Mouse (Mus musculus) E14TG2a.4 (cell line): ENCODE measurements around the gene Chmp4b.

Experiments
- CTCF ChIP-seq: conservative IDR thresholded peaks from 2 replicates; pipeline ENCODE4 v1.5.1; 2014; ENCODE audit warnings: low read length
- NANOG ChIP-seq: IDR thresholded peaks from 2 replicates; pipeline ENCODE4 v1.6.1; 2014; ENCODE audit warnings: borderline replicate concordance, low read length, mixed read lengths

GRCm38 (mm10) chr2:154730841-154731240 lies 79.3 kb downstream of the Chmp4b start:
- TF ChIP-seq CTCF (no peak), NANOG (no peak)
